Mouse (Mus musculus) spleen, adult 18-20 months (tissue): ENCODE results near the gene Kcnn1.

Source experiments
- DNase-seq, 2 experiments: peaks; one replicate each; pipeline ENCODE4 v3.0.0; 2022; ENCODE audit warnings: mixed read lengths in 2 of 2

Gene Kcnn1

DNA sequence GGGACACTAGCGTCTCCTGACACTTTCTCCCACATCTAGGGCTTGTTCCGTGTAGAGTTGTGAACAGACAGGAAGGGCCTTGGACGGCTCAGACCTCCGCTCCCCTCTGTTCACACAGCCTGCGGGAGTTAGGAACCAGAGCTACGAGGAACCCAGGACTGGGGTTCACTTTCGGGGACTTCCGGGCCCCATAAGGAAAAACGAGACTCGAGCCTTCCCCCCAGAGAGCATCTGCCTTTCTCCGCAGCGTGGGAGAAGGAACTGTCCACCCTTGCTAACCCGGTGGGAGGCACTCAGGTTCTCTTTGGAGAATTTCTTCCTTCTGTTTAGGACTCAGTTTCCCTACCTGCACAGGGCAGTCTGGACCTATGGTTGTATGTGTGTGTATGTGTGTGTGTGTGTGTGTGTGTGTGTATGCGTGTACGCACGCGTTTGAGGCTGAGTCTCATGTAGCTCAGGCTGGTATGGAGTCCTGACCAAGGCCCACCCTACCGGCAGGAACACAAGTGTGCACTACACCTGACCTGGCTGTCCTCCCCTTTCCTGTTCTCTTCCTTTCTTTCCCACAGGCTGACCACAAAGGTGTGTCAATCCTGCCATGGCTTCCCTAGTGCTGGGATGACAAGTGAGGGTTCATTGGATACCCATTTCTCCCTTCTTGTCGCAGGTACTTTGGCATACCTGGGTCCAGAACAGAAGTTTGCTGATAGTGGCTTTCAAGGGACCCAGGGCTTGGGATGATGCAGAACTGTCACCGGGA is 30.0 kb upstream of the Kcnn1 start:
- DNase-seq, result no peak

DNA sequence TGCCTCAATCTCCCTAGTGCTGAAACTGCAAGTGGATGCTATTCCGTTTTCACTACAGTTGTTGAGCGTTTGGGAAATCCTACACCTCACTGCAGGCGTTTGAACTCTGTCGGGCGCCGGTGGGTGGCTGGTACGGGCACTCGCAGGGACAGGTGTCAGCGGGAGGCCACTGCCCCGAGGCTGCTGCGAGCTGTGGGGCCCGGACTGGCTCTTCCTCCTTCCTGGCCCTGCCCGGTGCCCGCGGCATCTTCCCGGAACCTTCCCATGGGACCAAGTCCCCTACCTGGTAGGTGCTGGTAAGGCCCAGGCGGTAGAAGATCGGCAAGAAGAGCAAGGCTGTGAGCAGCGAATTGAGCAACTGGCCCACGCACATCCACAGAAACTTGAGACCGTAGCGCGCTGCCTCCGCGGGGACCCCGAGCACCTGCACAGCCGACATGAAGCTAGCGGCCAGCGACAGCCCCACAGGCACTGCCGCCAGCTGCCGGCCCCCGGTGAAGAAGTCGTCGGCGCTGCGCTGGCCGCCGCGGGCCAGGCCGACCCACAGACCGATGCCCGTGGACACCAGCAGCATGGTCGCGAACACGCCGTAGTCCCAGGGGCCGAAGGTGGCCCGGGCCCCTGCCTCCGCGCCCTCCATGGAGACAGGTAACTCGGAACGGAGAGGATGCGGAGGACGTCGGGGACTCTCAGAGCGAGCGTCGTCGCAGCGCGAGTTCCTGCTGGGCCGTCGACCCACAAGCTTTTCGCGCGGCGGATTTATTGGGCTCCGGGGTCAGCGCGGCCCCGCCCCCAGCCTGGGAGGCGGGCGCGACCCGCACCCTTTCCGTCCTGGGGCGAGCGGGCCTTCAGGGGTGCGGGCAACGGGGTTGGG is 29.2 kb upstream of the Kcnn1 start, which contains the start of gene Slc5a5:
Gene Slc5a5, minus strand, starts transcription at position 736 of the 874 bp plus-strand sequence.
- no peak for DNase-seq

DNA sequence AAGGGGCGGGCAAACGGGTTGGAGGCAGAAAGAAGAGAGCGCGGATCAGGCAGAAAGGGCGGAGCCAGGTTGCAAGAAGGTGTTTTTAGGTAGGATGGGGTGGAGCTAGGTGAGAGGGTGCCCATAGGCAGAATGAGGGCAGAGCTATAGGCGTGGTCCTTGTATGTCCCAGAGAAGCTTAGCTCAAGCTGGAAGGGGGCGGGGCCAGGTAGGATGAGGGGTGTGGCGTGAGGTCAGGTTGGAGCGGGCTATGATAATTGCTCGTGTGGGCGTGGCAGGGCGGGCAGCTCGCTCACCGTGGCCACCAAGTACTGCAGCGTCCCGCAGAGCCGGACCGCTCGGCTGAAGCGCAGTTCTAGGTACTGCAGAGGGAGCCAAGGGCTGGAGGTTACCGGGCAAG is 28.3 kb upstream of the Kcnn1 start:
- DNase-seq, result no peak

DNA sequence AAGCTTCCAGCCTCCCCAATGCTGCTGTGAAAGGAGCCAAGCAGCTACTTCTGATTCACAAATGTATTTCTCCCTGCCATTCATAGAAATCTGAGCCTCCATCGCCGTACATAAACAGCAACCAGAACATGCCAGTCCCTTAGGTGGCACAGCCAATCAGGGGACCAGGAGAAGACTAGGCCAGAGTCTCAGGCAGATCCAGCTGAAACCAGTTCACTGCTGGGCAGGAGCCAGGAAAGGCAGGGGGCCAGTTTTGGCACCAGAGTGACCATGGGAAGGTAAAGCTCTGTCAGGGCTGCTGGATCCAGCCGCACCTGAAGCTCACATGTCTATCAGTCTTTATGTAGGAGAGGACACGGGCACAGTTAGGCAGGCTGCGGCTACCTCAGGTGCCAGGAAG is 27.6 kb upstream of the Kcnn1 start:
- no peak for DNase-seq

DNA sequence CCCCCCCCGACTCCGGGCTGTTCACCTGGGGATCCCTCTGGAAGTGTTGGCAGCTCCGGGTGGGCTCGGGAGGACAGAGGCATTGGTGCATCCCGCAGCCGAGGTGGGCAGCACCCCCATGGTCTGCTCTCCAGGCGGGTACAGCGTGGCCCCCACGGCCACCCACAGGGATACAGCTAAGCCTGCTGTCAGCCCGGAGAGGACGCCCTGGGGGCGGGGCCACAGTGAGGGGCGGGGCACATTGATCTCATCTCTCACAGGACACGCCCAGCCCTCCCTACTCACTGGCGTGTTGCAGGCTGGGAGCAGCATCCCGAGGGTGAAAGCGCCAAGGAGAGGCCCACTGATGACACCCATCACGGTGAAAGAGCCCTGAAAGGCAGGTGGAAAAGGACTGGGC is 24.6 kb upstream of the Kcnn1 start:
- no peak for DNase-seq

DNA sequence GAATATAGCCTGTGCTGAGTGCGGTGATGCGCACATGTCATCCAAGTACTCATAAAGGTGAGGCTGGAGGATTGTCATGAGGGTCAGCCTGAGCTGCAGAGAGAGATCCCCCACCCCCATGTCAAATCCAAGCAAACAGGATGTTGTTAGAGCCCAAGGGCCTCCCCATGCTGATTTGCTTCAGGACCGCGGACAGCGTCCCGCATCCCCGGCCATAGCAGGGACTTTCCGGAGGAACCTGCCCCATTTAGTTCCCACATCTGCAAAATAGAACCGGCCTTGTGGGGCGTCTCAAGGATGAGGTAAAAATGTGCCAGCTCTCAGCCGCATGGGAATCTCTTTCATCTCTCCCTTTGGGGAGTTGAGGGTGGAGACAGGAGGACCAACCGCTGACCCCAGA is 22.6 kb upstream of the Kcnn1 start:
- peak; percentile 22 to 55 for DNase-seq

DNA sequence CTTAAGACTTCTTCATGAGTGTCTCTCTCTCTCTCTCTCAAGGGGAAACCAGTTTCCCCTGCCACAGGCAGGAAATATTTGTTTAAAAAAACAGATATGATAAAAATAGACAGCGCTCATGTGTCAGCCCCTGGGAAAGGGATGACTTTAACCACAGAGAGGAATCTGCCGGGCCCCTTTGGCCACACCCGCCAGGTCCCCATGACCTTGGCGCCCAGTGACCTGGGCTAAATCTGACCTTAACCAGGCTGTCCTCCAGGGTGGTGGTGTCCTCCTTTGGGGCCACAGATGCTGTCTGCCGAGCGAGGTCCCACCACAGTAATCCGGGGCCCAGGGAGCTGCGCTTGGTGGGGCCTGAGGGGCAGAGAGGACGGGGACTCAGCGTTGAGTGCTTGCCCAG is 21.6 kb upstream of the Kcnn1 start:
- DNase-seq, result no peak

DNA sequence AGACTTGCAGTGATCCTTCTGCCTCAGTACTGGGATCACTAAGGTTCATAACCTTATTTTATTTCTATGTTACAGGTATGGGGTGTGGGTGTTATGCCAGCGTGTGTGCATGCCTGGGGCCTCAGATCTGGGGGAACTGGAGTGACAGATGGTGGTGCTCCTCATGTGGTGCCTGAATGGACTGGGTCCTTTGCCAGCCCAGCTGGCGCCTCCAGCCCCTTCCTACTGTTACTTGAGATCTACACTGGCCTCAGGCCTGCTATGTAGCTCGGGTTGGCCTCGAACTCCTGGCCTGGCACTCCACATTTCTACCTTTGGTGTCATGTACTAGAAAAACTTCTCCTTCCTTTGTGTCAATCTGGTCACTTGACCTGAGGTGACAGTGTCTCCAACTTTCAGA is 21.1 kb upstream of the Kcnn1 start:
- no peak for DNase-seq

DNA sequence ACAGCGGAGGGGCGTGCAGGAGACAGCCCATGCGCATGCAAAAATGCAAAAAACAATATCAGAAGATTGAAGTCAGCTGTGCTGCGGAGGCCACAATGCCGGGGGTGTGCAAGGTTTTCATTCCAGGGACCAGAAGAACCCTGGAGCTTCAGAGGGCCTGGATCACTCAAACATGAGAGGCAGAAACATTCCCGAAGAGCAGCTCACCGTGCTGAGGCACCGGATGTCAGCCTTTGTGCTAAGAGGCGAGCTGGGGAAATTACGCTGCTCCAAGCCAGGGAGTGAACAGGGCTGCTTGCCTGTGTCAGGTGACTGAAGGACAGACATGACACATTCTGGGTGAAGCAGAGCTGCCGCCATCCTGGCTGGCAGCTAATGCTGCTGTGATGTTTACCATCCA is 17.5 kb upstream of the Kcnn1 start:
- DNase-seq, result no peak

DNA sequence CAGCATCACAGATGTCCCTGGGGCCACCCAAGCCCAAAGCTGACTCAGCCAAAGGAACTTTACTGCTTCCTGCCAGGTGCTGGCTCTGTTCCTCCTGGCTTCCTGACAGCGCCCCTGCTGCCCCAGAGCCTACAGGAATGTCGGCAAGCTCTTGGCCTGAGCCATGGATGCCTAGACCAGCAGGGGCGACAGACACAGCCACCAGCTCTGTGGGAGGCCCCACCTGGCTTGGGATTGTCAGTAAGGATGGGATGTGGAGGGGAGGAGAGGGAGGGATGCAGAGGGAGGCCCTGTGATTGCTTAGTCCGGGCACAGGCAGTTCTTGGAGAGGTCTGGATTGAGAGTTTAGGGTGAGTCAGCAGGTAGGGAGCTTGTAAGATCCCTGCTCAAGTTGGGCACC is 17.1 kb upstream of the Kcnn1 start:
- no peak for DNase-seq

DNA sequence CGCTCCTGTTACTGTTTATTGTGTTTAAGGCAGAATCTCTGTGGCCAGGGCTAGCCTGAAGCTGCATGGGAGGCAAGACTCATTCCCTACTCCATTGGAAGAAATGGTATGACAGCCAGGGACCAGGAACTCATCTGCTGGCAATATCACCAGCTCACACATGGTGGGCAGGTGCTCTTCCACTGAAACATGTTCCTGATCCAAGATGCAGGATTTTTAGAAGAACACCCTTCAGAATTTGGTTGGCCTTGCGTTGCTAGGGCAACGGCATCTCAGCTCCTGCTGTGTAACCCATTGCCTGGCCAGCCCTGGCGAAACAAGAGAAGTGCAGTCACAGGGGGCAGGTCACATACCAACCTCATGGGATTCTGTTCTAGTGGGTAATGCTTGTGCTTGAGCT is 16.4 kb upstream of the Kcnn1 start:
- DNase-seq, result no peak

DNA sequence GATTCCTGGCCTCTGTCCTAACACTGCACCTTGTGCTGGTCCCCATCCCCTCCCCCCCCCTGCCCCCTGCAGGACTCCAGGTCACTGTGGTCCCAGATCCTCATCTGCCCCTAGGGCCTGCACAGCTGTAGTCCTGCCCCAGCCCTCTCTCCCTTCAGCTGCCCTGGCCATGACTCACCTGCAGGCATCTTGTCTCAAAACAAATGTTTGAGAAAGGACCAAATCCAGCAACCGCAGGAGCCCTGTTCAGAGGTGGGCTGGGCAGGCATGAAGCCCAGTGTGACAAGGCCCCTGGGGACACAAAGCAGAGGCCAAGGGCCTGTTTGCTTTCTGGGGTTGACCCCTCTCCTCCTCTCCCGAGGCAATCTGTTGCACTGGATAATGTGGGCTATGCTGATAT is 15.1 kb upstream of the Kcnn1 start:
- no peak for DNase-seq

DNA sequence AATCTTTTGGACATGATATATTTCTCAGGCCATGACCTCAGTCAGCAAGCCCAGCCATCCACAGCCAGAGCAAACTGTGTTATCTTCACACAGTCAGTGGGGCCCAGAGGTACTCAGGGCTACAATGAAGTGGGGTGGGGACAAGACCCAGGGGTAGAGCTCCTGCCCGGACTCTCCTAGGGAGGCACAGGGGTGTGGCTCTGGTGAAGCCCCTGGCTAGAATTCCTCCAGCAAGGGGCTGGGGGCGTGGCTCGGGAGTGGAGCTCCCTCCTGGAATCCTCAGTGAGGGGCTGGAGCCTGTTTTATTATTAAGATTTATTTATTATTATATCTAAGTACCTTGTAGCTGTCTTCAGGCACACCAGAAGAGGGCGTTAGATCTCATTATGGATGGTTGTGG is 13.3 kb upstream of the Kcnn1 start:
- DNase-seq, result no peak

DNA sequence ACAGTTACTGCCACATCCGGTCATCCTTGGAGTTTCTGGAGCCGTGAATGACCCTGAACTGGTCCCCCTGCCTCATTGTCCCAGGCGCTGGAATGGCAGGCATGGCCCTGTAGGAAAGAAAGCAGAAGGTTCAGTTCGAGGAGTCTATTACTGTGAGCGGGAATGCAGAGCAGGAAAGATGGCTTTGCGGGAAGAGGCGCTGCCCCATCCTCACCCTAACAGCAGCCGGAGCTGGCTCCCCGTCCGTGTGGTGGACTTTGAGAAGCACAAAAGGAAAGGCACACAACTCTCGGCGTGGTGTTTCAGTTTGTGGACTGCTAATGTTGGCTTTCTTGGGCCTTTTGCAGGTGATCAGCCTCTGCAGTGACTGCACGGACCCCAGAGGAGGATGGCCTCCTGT is 11.4 kb upstream of the Kcnn1 start:
- no peak for DNase-seq

DNA sequence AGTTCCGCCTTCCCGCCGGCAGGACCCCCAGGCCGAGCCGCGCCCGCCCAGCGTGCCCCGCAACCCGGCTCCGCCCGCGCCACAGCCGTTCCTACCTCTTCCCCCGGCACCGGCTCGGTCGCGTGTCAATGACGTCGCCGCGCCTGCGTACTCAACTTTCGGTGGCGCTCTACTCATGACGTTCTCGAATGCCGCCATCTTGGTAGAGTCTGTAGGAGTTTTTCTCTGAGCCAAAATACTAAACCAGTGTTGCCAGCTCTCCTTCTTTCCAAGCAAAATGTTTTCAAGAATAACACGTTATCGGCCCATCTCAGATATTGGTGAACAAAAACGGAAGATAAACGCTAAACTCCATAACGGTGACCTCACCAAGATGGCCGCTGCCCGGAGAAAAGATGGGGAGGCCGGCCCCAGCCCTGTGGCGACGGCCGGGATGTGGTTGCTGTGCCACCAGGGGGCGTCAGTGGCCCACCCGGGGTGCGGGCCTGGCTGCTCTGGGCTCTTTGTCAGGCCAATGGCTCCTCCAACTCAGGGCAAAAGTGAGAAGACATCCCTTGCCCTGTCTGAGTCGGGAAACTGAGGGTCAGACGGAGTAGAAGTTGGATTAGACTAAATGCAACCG is 10.4 kb upstream of the Kcnn1 start, which contains the start of gene Ccdc124:
Gene Ccdc124, minus strand, starts transcription at position 572 of the 622 bp plus-strand sequence.
- peak; percentile 90 to 95 for DNase-seq

DNA sequence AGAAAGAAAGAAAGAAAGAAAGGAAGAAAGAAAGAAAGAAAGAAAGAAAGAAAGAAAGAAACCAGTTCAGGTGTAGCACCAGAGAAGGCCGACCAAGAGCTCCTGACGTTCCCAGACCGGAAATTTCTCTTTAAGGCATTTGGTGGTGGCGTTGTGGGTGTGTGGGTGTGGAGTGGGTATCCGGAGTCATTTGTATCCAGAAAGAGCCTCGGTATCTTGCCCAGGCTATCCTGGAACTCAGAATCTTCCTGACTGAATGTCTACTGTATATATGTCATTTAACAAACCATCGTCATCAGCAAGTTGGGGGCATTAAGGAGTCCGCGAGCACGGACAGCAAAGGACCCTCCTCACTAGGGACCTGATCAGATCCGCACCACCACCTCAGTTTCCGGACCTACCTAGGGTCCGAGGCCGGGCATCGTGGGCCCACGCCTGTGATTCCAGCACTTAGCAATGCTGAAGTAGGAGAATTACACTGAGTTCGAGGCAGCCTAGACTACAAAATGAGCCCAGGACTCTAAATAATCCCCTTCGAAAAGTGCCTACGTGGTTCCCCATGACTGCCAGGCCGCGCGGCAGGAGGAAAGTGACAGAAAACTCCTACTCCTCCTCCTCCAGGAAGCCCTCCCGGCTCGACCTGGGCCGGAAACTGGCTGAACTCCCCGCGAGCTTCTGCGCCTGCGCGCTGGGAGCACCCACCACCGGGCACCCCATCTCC is 9.7 kb upstream of the Kcnn1 start:
- DNase-seq, result no peak

DNA sequence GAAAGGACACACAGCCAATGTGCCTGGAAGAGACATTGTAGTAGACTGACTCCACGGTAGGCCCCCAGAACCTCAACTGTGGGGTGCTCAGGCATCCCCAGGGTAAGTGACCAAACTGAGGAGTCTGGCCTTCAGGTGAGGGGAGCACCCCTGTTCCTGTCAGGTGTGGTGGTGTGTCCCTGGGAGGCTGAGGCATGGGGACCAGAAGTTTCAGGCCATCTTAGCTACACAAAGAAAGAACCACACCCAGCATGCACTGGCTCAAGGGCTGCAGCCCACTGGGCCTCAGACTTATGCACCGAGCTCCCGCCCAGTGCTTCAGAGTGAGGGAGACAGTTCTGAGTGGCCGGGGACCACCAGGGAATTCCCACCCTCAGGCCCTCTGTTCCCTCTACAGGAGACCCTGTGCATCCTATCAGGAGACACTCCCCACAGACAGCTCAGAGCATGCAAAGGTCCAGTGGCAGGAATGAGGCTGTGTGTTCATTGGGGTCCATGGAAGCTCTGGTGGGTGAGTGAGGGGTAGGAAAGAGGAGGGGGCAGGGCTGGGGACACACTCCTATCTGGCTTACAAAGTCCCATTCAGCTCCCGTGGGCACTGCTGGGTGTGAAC is 8.2 kb upstream of the Kcnn1 start:
- no peak for DNase-seq

DNA sequence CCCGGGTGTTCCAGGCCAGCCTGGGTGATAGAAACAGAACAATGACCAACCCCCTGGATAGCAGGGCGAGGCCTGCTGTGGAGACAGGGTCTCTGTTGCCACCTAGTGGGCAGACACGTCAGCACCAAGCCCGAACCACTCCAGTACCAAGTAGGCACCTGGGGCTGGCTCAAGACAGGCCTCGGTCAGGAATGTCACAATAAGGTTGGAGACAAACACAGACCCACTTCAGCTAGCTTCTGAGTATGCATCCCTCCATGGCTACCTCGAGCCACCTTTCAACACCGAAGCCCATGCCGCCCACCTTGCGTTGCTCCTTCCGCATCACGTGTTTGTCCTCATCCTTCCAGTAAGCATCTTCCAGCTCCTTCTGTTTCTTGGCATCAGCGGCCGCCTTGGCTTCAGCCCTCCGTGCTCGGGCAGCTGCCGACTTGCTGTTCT is 6.6 kb upstream of the Kcnn1 start:
- peak; percentile 63 to 77 for DNase-seq

DNA sequence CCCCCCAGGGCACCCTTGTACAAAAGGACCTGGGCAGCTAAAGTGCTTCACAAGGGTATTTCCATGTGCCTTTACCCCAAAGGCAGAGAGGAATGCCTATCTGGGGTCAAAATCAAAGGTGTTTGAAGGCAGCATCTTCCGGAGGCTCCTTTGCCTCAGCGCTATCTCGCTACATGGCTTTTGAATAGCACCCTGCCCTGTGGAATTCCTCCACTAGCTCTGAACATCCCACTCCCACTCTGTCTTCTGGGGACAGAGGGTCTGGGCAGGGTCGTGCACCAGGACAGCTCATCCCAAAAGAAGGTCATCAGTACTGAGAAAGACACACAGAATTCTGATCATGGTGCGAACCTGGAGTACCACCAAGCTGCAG is 6.1 kb upstream of the Kcnn1 start:
- no peak for DNase-seq

DNA sequence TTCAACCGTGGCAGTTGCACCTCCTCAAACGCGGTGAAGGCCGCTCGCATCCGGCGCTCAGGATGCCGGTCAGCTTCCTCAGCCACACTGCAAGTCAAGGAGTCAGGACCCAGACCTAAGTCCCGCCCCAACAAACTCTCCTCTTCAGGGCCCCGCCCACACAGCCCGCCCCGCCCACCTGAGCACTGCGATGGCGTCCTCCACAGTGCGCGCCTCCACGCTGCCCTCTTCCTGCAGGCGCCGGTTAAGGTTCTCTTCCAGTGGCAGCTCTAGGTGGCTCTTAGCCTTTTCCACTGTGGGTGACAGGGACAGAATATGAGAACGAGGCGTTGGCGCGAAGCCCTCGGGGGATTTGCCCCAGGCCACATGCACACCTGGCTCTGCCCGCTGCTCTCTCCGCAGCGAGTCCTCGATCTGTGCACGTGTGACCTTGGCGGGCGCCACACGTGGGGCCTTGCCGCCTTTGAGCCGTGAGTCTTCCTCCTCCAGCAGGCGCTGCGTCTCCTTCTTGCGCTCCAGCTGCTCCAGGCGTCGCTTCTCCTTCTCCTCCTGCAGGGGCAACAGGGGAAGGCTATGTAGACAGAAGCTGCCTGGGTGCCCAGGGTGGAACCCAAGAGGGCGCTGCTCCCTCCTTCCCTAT is 5.6 kb upstream of the Kcnn1 start:
- DNase-seq, result peak; percentile 63 to 68

DNA sequence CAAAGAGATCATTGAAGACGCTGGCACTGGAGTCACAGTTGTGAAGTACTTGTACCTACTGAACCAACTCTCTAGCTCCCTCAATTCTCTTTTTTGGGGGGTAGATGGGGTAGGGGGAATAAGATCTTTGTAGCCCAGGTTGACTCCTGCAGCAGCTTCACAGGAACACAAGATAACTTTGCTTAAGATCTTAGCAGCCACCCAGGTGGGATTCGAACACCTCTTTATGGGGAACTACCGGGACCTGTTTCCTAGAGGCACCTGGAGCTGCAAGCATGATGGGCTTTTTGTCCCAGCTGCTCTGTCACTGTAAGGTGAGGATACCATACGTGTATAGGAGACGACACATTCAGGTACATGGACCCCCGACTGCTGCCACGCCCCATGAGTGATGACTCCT is 3.5 kb upstream of the Kcnn1 start:
- DNase-seq, result no peak

DNA sequence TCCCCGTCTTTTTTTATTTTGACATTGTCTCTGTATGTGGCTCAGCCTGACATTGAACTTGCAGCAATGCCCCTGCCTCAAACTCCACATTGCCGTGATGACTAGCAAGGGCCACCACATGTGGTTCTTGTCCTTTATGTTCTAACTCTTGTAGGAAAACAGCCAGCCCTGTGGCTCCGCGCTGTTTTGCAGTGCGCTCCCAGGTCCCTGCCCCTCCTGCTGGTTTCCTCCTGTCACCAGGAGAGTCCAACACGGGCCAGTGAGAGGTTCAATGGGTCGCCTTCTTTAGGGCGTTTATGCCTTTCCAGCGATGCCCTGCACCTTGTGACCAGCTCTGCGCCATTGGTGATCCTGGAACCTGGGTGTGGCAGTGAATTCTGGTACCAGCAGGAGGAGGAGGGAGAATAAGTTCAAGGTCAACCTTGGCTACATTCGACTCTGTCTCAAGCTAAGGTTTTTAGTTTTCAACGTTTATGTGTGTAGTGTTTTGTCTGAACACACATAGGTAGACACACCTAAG is 3.0 kb upstream of the Kcnn1 start:
- DNase-seq, result no peak
